Mouse (Mus musculus): ENCODE measurements around the gene Fam126a. TPM values are rescaled to one million over a fixed set of nuclear protein-coding genes. Genes with fewer than 3 reads are reported as not detected.
A peak's percentile ranks its signal among the peaks of the same experiment; 100 is the strongest.

Gene Fam126a
- total RNA-seq, 2 experiments from 2014 or later = 37.3 to 41.6 TPM

GRCm38 (mm10) chr5:24013338-24014003 lies 17.0 kb downstream of the Fam126a start:
- no peak for DNase-seq (ENCODE audit: extremely low spot score in 1 of 2, low spot score in 2 of 2)
- intact Hi-C loops (cut with DNase I) = no loop called here

GRCm38 (mm10) chr5:23999083-23999671 lies 31.3 kb downstream of the Fam126a start:
- DNase-seq (ENCODE audit: extremely low spot score in 1 of 2, low spot score in 2 of 2) = no peak
- intact Hi-C loops (cut with DNase I) = no loop called here

GRCm38 (mm10) chr5:23995951-23996350 lies 34.5 kb downstream of the Fam126a start:
- intact Hi-C loops (cut with DNase I) = no loop called here
- DNase-seq (ENCODE audit: extremely low spot score in 1 of 2, low spot score in 2 of 2) = no peak

- DNase-seq (ENCODE audit: extremely low spot score in 1 of 2, low spot score in 2 of 2) = no peak
- intact Hi-C loops (cut with DNase I) = no loop called here
These were observed 35.6 kb downstream of the Fam126a start for GRCm38 (mm10) chr5:23994929-23995328.

- DNase-seq (ENCODE audit: extremely low spot score in 1 of 2, low spot score in 2 of 2) = no peak
- intact Hi-C loops (cut with DNase I) = no loop called here
These were observed 36.3 kb downstream of the Fam126a start for GRCm38 (mm10) chr5:23994231-23994630.

GRCm38 (mm10) chr5:23993553-23993894 lies 37.0 kb downstream of the Fam126a start:
- no peak for DNase-seq (ENCODE audit: extremely low spot score in 1 of 2, low spot score in 2 of 2)
- intact Hi-C loops (cut with DNase I) = no loop called here

- DNase-seq (ENCODE audit: extremely low spot score in 1 of 2, low spot score in 2 of 2) = peak in 1 of 2 experiments; percentile 70
- intact Hi-C loops (cut with DNase I) = no loop called here
These were observed 37.5 kb downstream of the Fam126a start for GRCm38 (mm10) chr5:23992876-23993552.

- no peak for DNase-seq (ENCODE audit: extremely low spot score in 1 of 2, low spot score in 2 of 2)
- intact Hi-C loops (cut with DNase I) = no loop called here
These were observed 40.5 kb downstream of the Fam126a start for GRCm38 (mm10) chr5:23990001-23990400.

GRCm38 (mm10) chr5:23987792-23988191 lies 42.7 kb downstream of the Fam126a start:
- intact Hi-C loops (cut with DNase I) = no loop called here
- DNase-seq (ENCODE audit: extremely low spot score in 1 of 2, low spot score in 2 of 2) = no peak

- intact Hi-C loops (cut with DNase I) = no loop called here
- no peak for DNase-seq (ENCODE audit: extremely low spot score in 1 of 2, low spot score in 2 of 2)
These were observed 48.4 kb downstream of the Fam126a start for GRCm38 (mm10) chr5:23982081-23982480.

GRCm38 (mm10) chr5:23978516-23978915 lies 52.0 kb downstream of the Fam126a start:
- DNase-seq (ENCODE audit: extremely low spot score in 1 of 2, low spot score in 2 of 2) = no peak
- intact Hi-C loops (cut with DNase I) = no loop called here

GRCm38 (mm10) chr5:23974994-23975575 lies 55.4 kb downstream of the Fam126a start:
- intact Hi-C loops (cut with DNase I) = no loop called here
- no peak for DNase-seq (ENCODE audit: extremely low spot score in 1 of 2, low spot score in 2 of 2)

GRCm38 (mm10) chr5:23967705-23968104 lies 62.8 kb downstream of the Fam126a start:
- intact Hi-C loops (cut with DNase I) = no loop called here
- peak in 1 of 2 experiments; percentile 40 for DNase-seq (ENCODE audit: extremely low spot score in 1 of 2, low spot score in 2 of 2)

GRCm38 (mm10) chr5:23964599-23965165 lies 65.8 kb downstream of the Fam126a start:
- no peak for DNase-seq (ENCODE audit: extremely low spot score in 1 of 2, low spot score in 2 of 2)
- intact Hi-C loops (cut with DNase I) = no loop called here

GRCm38 (mm10) chr5:23953047-23953446 lies 77.4 kb downstream of the Fam126a start:
- no peak for DNase-seq (ENCODE audit: extremely low spot score in 1 of 2, low spot score in 2 of 2)
- intact Hi-C loops (cut with DNase I) = no loop called here

GRCm38 (mm10) chr5:23948071-23948470 lies 82.4 kb downstream of the Fam126a start:
- intact Hi-C loops (cut with DNase I) = no loop called here
- DNase-seq (ENCODE audit: extremely low spot score in 1 of 2, low spot score in 2 of 2) = no peak

GRCm38 (mm10) chr5:23945056-23945455 lies 85.4 kb downstream of the Fam126a start:
- intact Hi-C loops (cut with DNase I) = no loop called here
- DNase-seq (ENCODE audit: extremely low spot score in 1 of 2, low spot score in 2 of 2) = no peak

- intact Hi-C loops (cut with DNase I) = no loop called here
- DNase-seq (ENCODE audit: extremely low spot score in 1 of 2, low spot score in 2 of 2) = no peak
These were observed 87.0 kb downstream of the Fam126a start for GRCm38 (mm10) chr5:23943534-23943933.

GRCm38 (mm10) chr5:23923481-23924165 lies 106.9 kb downstream of the Fam126a start:
- no peak for DNase-seq (ENCODE audit: extremely low spot score in 1 of 2, low spot score in 2 of 2)
- intact Hi-C loops (cut with DNase I) = no loop called here
